Mouse (Mus musculus) midbrain, embryonic 11.5 days (tissue): Measurements from ENCODE around the gene Midn. TPM values are rescaled to one million over a fixed set of nuclear protein-coding genes. Genes with fewer than 3 reads are reported as not detected.

Experiments
- ATAC-seq: fragments of 200-750 bp; cut with Nextera tagmentation; 2 replicates; pipeline ENCODE4 v1.8.0; 2017; ENCODE audit warnings: moderate TSS enrichment, moderate library complexity; ENCODE audit not compliant: low FRiP score
- DNase-seq: peaks from one replicate; pipeline ENCODE4 v3.0.0; 2015; ENCODE audit warnings: low spot score; ENCODE audit errors: missing footprints
- H3K27ac ChIP-seq: fragments of 300-500 bp; sonication (generic); 2 replicates; pipeline ENCODE4 v1.5.1; 2014; ENCODE audit warnings: low read depth, low read length
- H3K27me3 ChIP-seq: fragments of 300-500 bp; sonication (generic); 2 replicates; pipeline ENCODE4 v1.6.1; 2014; ENCODE audit warnings: mild to moderate bottlenecking, low read length, moderate library complexity, mixed read lengths; ENCODE audit not compliant: control insufficient read depth, insufficient read depth
- H3K36me3 ChIP-seq: fragments of 300-500 bp; sonication (generic); 2 replicates; pipeline ENCODE4 v1.6.1; 2014; ENCODE audit warnings: mild to moderate bottlenecking, low read length, moderate library complexity, mixed read lengths; ENCODE audit not compliant: control insufficient read depth, insufficient read depth
- H3K4me1 ChIP-seq: fragments of 300-500 bp; sonication (generic); 2 replicates; pipeline ENCODE4 v1.6.1; 2014; ENCODE audit warnings: low read length; ENCODE audit not compliant: control insufficient read depth, insufficient read depth
- H3K4me2 ChIP-seq: fragments of 300-500 bp; sonication (generic); 2 replicates; pipeline ENCODE4 v1.6.1; 2014; ENCODE audit warnings: mild to moderate bottlenecking, moderate library complexity
- H3K4me3 ChIP-seq: fragments of 300-500 bp; sonication (generic); 2 replicates; pipeline ENCODE4 v1.5.1; 2014; ENCODE audit warnings: low read depth, low read length
- H3K9ac ChIP-seq: fragments of 300-500 bp; sonication (generic); 2 replicates; pipeline ENCODE4 v1.6.1; 2014; ENCODE audit warnings: low read length
- H3K9me3 ChIP-seq: fragments of 300-500 bp; sonication (generic); 2 replicates; pipeline ENCODE4 v1.6.1; 2016; ENCODE audit warnings: low read length; ENCODE audit not compliant: control insufficient read depth
- WGBS: fragments of 180-500 bp; shearing (Covaris S2); extraction: QIAGEN DNeasy Blood & Tissue Kit; methylation state at CpG from one replicate; pipeline ENCODE4 v1.1.7; 2014; 5-methylcytosine and 5-hydroxymethylcytosine counted together
- polyA plus RNA-seq: library from polyadenylated mRNA; unstranded; fragments of >200 nt; fragmentation: Nextera tagmentation; extraction: Ambion mirVana; gene quantifications from 2 replicates; pipeline ENCODE4 v1.2.1, GENCODE M21; 2014

Midn gene
- polyA plus RNA-seq, 1 experiment from 2014 or later, result 71.3 TPM

- Histone ChIP-seq H3K4me3 (peak overlapping the region; percentile 76), H3K27ac (peak overlapping the region; percentile 61; the same call in 1 of the 2 replicates), H3K4me2 (peak overlapping the region; percentile 83), H3K36me3 (peaks cover 4% of the 10 kb centered on the region; the same call in 1 of the 2 replicates), H3K27me3 (peaks cover under 1% of the 10 kb centered on the region; the same call in 1 of the 2 replicates), H3K9ac (peak overlapping the region; percentile 97), H3K4me1 (peaks cover 45% of the 10 kb centered on the region), H3K9me3 (no peaks in the 10 kb centered on the region)
- 40% methylated on average over 5 of the region's 5 CpGs for WGBS
- DNase-seq, result peak; percentile 84
- ATAC-seq, result no peak
These were observed 32.8 kb downstream of the Midn start for GRCm38 (mm10) chr10:80180823-80181222.

- Histone ChIP-seq H3K9ac (peak overlapping the region; percentile 97), H3K9me3 (no peaks in the 10 kb centered on the region), H3K4me1 (peaks cover 41% of the 10 kb centered on the region), H3K27me3 (peaks cover 6% of the 10 kb centered on the region), H3K4me3 (peak overlapping the region; percentile 76), H3K27ac (no peak overlapping the region; the same call in 1 of the 2 replicates), H3K4me2 (peak overlapping the region; percentile 83), H3K36me3 (peaks cover 7% of the 10 kb centered on the region; the same call in 1 of the 2 replicates)
- DNase-seq (peak; percentile 86), ATAC-seq (no peak)
- 80% methylated on average over 7 of the region's 7 CpGs for WGBS
These were observed 34.5 kb downstream of the Midn start for GRCm38 (mm10) chr10:80182547-80182946.

GRCm38 (mm10) chr10:80186649-80187048 lies 38.6 kb downstream of the Midn start:
- 41% methylated on average over 27 of the region's 27 CpGs for WGBS
- H3K9ac ChIP-seq, result peak overlapping the region; percentile 36; the same call in 1 of the 2 replicates
- no peaks in the 10 kb centered on the region for H3K9me3 ChIP-seq
- H3K36me3 ChIP-seq, result peaks cover 7% of the 10 kb centered on the region; the same call in 1 of the 2 replicates
- ATAC-seq (no peak), DNase-seq (peak; percentile 80)
- H3K4me3 ChIP-seq, result 0 out of 2 replicates have a peak overlapping the region, but pooled peaks have one; percentile 9
- peaks cover 44% of the 10 kb centered on the region for H3K4me1 ChIP-seq
- H3K27ac ChIP-seq, result no peak overlapping the region
- H3K27me3 ChIP-seq, result peaks cover 6% of the 10 kb centered on the region
- H3K4me2 ChIP-seq, result peak overlapping the region; percentile 27

- ATAC-seq (no peak), DNase-seq (peak; percentile 90)
- Histone ChIP-seq H3K4me3 (no peak overlapping the region), H3K9me3 (no peaks in the 10 kb centered on the region), H3K9ac (peak overlapping the region; percentile 31; the same call in 1 of the 2 replicates), H3K27me3 (peaks cover 6% of the 10 kb centered on the region), H3K4me2 (no peak overlapping the region), H3K36me3 (peaks cover 7% of the 10 kb centered on the region; the same call in 1 of the 2 replicates), H3K27ac (no peak overlapping the region), H3K4me1 (peaks cover 44% of the 10 kb centered on the region)
- 74% methylated on average over 10 of the region's 10 CpGs for WGBS
These were observed 39.7 kb downstream of the Midn start for GRCm38 (mm10) chr10:80187739-80188138.

GRCm38 (mm10) chr10:80188453-80189024 lies 40.5 kb downstream of the Midn start:
- ATAC-seq (no peak), DNase-seq (peak; percentile 92)
- Histone ChIP-seq H3K4me3 (no peak overlapping the region), H3K4me2 (peak overlapping the region; percentile 58), H3K9ac (peak overlapping the region; percentile 31), H3K4me1 (peaks cover 47% of the 10 kb centered on the region), H3K27me3 (peaks cover 10% of the 10 kb centered on the region), H3K27ac (peak overlapping the region; percentile 51; the same call in 1 of the 2 replicates), H3K9me3 (no peaks in the 10 kb centered on the region), H3K36me3 (0 out of 2 replicates have a peak, but pooled peaks cover 3% of the 10 kb centered on the region)
- 30% methylated on average over 15 of the region's 15 CpGs for WGBS

GRCm38 (mm10) chr10:80189999-80190398 lies 41.9 kb downstream of the Midn start:
- peak; percentile 34; the same call in 1 of the 2 replicates for ATAC-seq
- peaks cover 60% of the 10 kb centered on the region for H3K4me1 ChIP-seq

GRCm38 (mm10) chr10:80190491-80191051 lies 42.5 kb downstream of the Midn start:
- Histone ChIP-seq H3K4me2 (peak overlapping the region; percentile 58), H3K9ac (peak overlapping the region; percentile 80), H3K27ac (peak overlapping the region; percentile 95), H3K4me1 (peaks cover 59% of the 10 kb centered on the region), H3K36me3 (0 out of 2 replicates have a peak, but pooled peaks cover 3% of the 10 kb centered on the region), H3K9me3 (no peaks in the 10 kb centered on the region), H3K4me3 (peak overlapping the region; percentile 33), H3K27me3 (peaks cover 10% of the 10 kb centered on the region)
- DNase-seq, result peak; percentile 97
- WGBS, result under 1% methylated on average over 48 of the region's 48 CpGs
- ATAC-seq, result peak; percentile 65

More at GRCm38 (mm10) chr10:80189999-80190398, 41.9 kb downstream of the Midn start:
- Histone ChIP-seq H3K4me2 (peak overlapping the region; percentile 58), H3K27me3 (peaks cover 10% of the 10 kb centered on the region), H3K9ac (peak overlapping the region; percentile 80), H3K4me3 (peak overlapping the region; percentile 33), H3K9me3 (no peaks in the 10 kb centered on the region), H3K27ac (peak overlapping the region; percentile 95), H3K36me3 (0 out of 2 replicates have a peak, but pooled peaks cover 3% of the 10 kb centered on the region)
- WGBS, result 4% methylated on average over 21 of the region's 21 CpGs
- DNase-seq, result peak; percentile 96

GRCm38 (mm10) chr10:80193976-80194375 lies 45.9 kb downstream of the Midn start:
- Histone ChIP-seq H3K27ac (peak overlapping the region; percentile 93), H3K4me1 (peaks cover 65% of the 10 kb centered on the region), H3K9me3 (no peaks in the 10 kb centered on the region), H3K9ac (peak overlapping the region; percentile 59), H3K4me2 (no peak overlapping the region; the same call in 1 of the 2 replicates), H3K4me3 (no peak overlapping the region), H3K36me3 (no peaks in the 10 kb centered on the region), H3K27me3 (peaks cover 4% of the 10 kb centered on the region)
- DNase-seq, result peak; percentile 82
- 34% methylated on average over 6 of the region's 6 CpGs for WGBS
- no peak for ATAC-seq

- Histone ChIP-seq H3K4me3 (no peak overlapping the region), H3K27ac (peak overlapping the region; percentile 93), H3K27me3 (peaks cover 4% of the 10 kb centered on the region), H3K4me1 (peaks cover 60% of the 10 kb centered on the region), H3K9ac (peak overlapping the region; percentile 59), H3K9me3 (no peaks in the 10 kb centered on the region), H3K4me2 (peak overlapping the region; percentile 20; the same call in 1 of the 2 replicates), H3K36me3 (no peaks in the 10 kb centered on the region)
- peak; percentile 94 for DNase-seq
- ATAC-seq, result 0 out of 2 replicates have a peak, but pooled peaks have one; percentile 2
- 16% methylated on average over 8 of the region's 8 CpGs for WGBS
These were observed 46.4 kb downstream of the Midn start for GRCm38 (mm10) chr10:80194441-80194840.
